Mouse (Mus musculus) E14TG2a.4 (cell line): ENCODE results near the gene Ephb2.

ENCODE experiments used
- H3K27me3 ChIP-seq: 2 replicates; pipeline ENCODE4 v1.6.1; 2014; ENCODE audit warnings: low read length, control low read depth; ENCODE audit not compliant: insufficient read depth
- H3K36me3 ChIP-seq: 2 replicates; pipeline ENCODE4 v1.6.1; 2014; ENCODE audit warnings: low read length, control low read depth; ENCODE audit not compliant: insufficient read depth
- H3K4me1 ChIP-seq: replicated peaks from 2 replicates; pipeline ENCODE4 v1.6.1; 2014; ENCODE audit warnings: low read depth, low read length, control low read depth
- H3K4me3 ChIP-seq: replicated peaks from 2 replicates; pipeline ENCODE4 v1.5.1; 2014; ENCODE audit warnings: mild to moderate bottlenecking, low read length
- H3K9me3 ChIP-seq: 2 replicates; pipeline ENCODE4 v1.6.1; 2014; ENCODE audit warnings: low read length, control low read depth
- CTCF ChIP-seq: conservative IDR thresholded peaks from 2 replicates; pipeline ENCODE4 v1.5.1; 2014; ENCODE audit warnings: low read length
- NANOG ChIP-seq: IDR thresholded peaks from 2 replicates; pipeline ENCODE4 v1.6.1; 2014; ENCODE audit warnings: borderline replicate concordance, low read length, mixed read lengths
- POU5F1 ChIP-seq: IDR thresholded peaks from 2 replicates; pipeline ENCODE4 v1.6.1; 2014; ENCODE audit warnings: low read length, borderline replicate concordance

The Ephb2 gene

DNA sequence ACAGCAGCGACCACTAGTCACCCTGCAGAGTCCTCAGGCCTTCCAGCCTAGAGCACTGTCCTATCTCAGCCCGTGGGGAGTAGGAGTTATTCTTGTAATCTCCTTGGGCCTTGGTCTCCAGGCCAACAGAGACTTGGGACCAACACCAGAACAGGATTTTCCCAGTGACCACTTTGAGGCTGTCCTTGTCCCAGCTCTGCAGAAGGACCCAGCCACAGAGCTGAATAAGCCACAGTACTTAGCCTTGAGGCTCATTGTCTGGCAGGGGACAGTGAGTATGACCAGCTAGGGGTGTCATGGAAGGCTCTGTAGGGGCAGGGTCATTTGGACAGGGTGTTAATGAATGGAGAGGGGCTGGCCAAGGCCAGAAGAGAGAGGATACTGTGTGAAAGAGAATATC lies 126.8 kb downstream of the Ephb2 start:
- Histone ChIP-seq H3K27me3 (peaks cover 4% of the 10 kb centered on the region; the same call in 1 of the 2 replicates), H3K9me3 (no peaks in the 10 kb centered on the region)
- TF ChIP-seq NANOG (no peak), POU5F1 (no peak), CTCF (no peak)

DNA sequence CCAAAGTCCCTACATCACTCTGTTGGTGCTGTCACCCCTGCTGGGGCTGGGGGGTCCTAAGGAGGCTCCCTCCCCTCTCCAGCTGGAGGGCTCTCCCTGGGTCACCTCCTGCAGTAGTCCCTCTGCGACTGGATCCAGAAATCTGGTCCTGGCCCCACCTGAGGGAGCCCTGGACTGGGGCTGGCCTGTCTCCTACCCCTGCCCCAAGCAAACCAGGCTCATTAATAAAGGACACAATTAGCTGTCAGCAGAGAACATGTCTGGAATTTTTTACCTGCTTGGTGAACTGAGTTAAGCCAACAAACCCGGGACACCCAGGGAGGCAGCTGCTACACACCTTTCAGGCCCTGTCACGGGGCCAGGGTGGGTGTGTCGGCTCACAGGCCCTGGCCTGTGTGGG lies 129.1 kb downstream of the Ephb2 start:
- H3K36me3 ChIP-seq: no peaks in the 10 kb centered on the region
- no peak for TF ChIP-seq CTCF
- no peak for TF ChIP-seq POU5F1
- TF ChIP-seq NANOG: no peak
- H3K9me3 ChIP-seq: no peaks in the 10 kb centered on the region
- peaks cover 29% of the 10 kb centered on the region for H3K4me1 ChIP-seq
- H3K4me3 ChIP-seq: no peak overlapping the region
- H3K27me3 ChIP-seq: peaks cover 4% of the 10 kb centered on the region; the same call in 1 of the 2 replicates

More for the DNA sequence above, 126.8 kb downstream of the Ephb2 start:
- peaks cover 26% of the 10 kb centered on the region for H3K4me1 ChIP-seq
- no peak overlapping the region for H3K4me3 ChIP-seq
- no peaks in the 10 kb centered on the region for H3K36me3 ChIP-seq

DNA sequence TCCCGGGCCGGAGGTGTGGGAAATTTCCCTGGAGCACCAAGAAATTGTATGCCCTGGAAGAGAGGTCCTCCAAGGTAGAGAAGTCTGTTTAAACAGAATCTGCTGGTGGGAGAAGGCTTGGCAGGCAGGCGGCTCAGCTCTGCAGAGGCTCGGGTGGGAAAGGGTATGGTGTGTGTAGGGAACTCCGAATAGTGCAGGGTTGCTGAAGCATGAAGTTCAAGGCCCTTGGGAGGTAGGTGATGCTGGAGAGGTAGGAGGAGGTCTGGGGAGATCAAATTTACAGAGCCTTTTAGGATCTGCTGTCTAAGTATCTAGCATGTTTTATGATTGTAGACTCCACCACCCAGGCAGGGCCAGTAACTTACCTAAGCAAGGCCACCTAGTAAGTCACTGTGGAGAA lies 130.7 kb downstream of the Ephb2 start:
- no peak overlapping the region for H3K4me3 ChIP-seq
- no peaks in the 10 kb centered on the region for H3K36me3 ChIP-seq
- no peaks in the 10 kb centered on the region for H3K9me3 ChIP-seq
- TF ChIP-seq POU5F1: no peak
- TF ChIP-seq CTCF: no peak
- TF ChIP-seq NANOG: no peak
- H3K4me1 ChIP-seq: peaks cover 38% of the 10 kb centered on the region
- H3K27me3 ChIP-seq: peaks cover 4% of the 10 kb centered on the region; the same call in 1 of the 2 replicates

DNA sequence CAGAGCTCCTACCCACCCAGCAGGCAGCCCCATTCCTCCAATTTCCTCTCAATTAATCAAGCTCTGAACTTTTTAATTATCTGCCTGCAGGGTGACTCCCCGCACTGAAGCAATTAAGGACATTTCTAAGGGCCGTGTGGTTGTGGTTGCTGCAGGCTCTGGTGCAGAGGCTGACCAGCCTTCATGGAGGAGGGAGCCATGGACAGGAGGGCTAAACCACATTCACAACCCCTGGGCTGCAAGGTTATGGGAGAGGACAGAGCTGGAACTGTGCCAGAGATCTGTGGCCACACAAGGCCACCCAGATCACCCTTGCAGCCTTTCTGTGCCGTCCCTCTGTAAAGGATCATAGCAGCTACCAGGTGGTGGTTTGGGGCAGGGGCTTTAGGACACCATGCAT lies 131.2 kb downstream of the Ephb2 start:
- peaks cover 4% of the 10 kb centered on the region; the same call in 1 of the 2 replicates for H3K27me3 ChIP-seq
- no peak overlapping the region for H3K4me3 ChIP-seq
- peaks cover 43% of the 10 kb centered on the region for H3K4me1 ChIP-seq
- no peaks in the 10 kb centered on the region for H3K9me3 ChIP-seq
- TF ChIP-seq CTCF (no peak), NANOG (no peak), POU5F1 (no peak)
- H3K36me3 ChIP-seq: no peaks in the 10 kb centered on the region

DNA sequence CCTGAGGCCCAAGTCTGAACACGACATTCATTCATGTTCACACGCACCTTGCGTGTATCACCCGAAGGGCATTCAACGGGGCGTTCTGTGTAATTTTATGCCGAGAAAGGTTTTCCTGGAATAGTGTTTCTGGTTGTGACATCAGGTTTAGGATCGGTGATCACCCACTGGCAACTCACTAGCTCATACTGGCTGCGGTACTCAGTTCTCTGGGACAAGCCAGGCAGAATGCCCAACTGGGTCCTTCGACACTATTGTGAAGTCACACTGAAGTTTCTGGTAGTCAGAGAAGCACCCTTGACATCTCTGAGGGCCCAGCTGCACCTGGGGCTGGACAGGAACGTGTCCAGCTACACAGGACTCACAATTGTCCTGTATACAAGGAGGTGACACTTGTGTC lies 132.4 kb downstream of the Ephb2 start:
- no peak for TF ChIP-seq POU5F1
- TF ChIP-seq NANOG: no peak
- no peak for TF ChIP-seq CTCF
- H3K4me1 ChIP-seq: peaks cover 42% of the 10 kb centered on the region

DNA sequence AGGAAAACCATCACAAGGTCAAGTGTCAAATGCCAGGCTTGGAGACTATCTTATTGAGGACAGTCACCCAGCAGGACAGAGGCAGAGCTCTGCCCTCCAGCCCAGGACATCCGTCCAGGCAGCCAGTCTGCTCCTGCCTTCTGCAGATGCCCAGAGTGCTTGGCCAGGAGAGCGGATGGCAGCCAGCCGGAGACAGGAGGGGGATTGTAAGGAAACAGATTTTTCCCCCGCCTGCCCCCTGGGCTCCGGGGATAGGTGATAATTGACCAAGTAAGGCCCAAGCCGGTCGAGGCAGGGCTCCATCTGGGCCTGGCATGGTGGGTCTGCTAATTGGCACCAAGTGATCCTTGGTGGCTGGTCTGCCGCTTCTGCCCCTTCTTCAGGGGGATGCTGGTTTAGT lies 133.3 kb downstream of the Ephb2 start:
- TF ChIP-seq NANOG (no peak), CTCF (no peak), POU5F1 (no peak)
- Histone ChIP-seq H3K36me3 (no peaks in the 10 kb centered on the region), H3K9me3 (no peaks in the 10 kb centered on the region), H3K27me3 (peaks cover 4% of the 10 kb centered on the region; the same call in 1 of the 2 replicates), H3K4me3 (no peak overlapping the region), H3K4me1 (peaks cover 43% of the 10 kb centered on the region)

More for the DNA sequence above, 132.4 kb downstream of the Ephb2 start:
- no peaks in the 10 kb centered on the region for H3K36me3 ChIP-seq
- no peaks in the 10 kb centered on the region for H3K9me3 ChIP-seq
- H3K27me3 ChIP-seq: peaks cover 4% of the 10 kb centered on the region; the same call in 1 of the 2 replicates
- no peak overlapping the region for H3K4me3 ChIP-seq

DNA sequence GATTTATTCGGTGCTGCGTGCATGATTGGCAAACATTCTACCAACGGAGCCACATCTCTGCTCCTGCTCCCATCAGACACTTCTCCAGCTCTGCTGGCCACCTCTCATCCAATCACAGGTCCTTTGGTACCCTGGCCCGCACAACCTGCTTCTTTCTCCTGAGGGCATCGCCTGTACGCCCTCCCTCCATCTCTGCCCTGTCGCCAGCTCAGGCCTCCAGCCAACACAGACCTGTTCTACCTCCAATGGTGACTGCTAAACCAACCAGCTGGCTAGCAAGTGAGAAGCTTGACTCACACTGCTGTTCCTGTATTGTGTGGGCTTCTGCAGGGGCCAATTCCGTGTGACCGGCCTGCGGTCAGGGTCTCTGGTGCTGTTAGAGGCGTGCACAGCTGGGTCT lies 134.6 kb downstream of the Ephb2 start:
- peaks cover 4% of the 10 kb centered on the region; the same call in 1 of the 2 replicates for H3K27me3 ChIP-seq
- no peak overlapping the region for H3K4me3 ChIP-seq
- peaks cover 48% of the 10 kb centered on the region for H3K4me1 ChIP-seq
- TF ChIP-seq CTCF (no peak), NANOG (no peak), POU5F1 (no peak)
- H3K36me3 ChIP-seq: no peaks in the 10 kb centered on the region
- H3K9me3 ChIP-seq: no peaks in the 10 kb centered on the region

DNA sequence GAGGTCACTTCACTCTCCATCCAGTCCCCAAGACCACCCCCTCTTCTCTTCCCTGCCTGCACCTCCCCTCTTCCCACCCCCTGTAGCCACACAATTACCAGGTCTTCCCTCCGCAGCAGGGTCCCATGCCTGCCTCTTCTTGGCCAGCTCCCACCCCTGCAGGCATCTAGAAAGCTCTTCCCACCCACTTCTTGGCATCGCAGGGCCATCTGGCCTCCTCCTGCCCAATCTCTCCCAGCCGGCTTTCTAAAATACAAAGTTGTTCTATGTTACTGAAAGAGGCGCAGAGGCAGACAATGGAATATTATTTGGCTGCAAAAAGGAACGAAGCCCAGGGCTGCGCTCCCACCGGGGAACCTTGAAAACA lies 136.7 kb downstream of the Ephb2 start:
- TF ChIP-seq NANOG (no peak), CTCF (no peak), POU5F1 (no peak)
- H3K9me3 ChIP-seq: no peaks in the 10 kb centered on the region
- peaks cover under 1% of the 10 kb centered on the region; the same call in 1 of the 2 replicates for H3K27me3 ChIP-seq
- H3K36me3 ChIP-seq: peaks cover 8% of the 10 kb centered on the region; the same call in 1 of the 2 replicates
- H3K4me1 ChIP-seq: peaks cover 51% of the 10 kb centered on the region
- no peak overlapping the region for H3K4me3 ChIP-seq

DNA sequence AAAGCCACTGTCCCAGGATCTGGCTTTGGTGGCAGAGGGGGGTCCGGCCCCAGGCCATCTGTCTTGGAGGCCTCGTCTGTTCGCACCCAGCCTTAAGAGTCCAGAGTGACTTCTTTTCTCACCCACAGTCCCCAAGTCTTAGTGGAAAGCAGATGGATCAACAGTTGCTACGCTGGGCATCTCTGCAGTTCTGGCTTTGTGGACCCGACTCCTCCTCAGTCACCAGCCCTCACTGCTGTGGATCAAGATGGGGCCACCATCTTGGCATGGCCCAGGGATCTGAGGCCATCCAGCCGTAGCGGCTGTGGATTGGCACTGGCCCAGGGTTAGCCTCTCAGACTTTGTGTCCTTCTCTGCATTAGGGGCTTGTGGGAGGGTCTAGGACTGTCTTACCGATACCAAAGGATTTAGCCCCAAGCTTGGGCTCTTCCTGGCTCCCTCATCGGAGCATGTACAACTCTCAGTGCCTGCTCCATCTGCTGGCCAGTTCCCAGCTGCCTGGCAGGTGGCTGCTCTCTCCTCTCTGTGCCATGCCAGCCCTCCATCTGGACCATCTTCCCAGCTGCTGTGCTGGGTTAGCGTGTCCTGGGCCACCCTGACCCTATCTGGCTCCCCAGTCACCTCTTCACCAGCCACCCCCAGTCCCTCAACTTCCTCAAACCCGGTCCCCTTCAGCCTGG lies 137.2 kb downstream of the Ephb2 start:
- Histone ChIP-seq H3K4me1 (peaks cover 56% of the 10 kb centered on the region), H3K36me3 (peaks cover 8% of the 10 kb centered on the region; the same call in 1 of the 2 replicates), H3K27me3 (no peaks in the 10 kb centered on the region), H3K9me3 (no peaks in the 10 kb centered on the region), H3K4me3 (no peak overlapping the region)
- TF ChIP-seq NANOG: no peak
- no peak for TF ChIP-seq CTCF
- TF ChIP-seq POU5F1: no peak
